Mouse (Mus musculus): Measurements from ENCODE around the gene Fbxl21. TPM values are rescaled to one million over a fixed set of nuclear protein-coding genes. Genes with fewer than 3 reads are reported as not detected.

The Fbxl21 gene
- polyA plus RNA-seq, 1 experiment from 2014 or later = 1.6 TPM

- Histone ChIP-seq H3K9me3 (replicated peaks; ENCODE audit: control insufficient read depth, low read length) (no peaks in the 10 kb centered on the region), H3K4me2 (ENCODE audit: low read depth, low read length) (no peak overlapping the region), H3K9ac (ENCODE audit: low read length) (no peak overlapping the region), H3K27ac (ENCODE audit: low read length) (no peak overlapping the region), H3K4me3 (replicated peaks; ENCODE audit: low read length) (no peak overlapping the region), H3K36me3 (ENCODE audit: control insufficient read depth, insufficient read depth, low read length) (no peaks in the 10 kb centered on the region), H3K4me1 (ENCODE audit: control insufficient read depth, insufficient read depth, low read length) (peaks cover 5% of the 10 kb centered on the region; the same call in 1 of the 2 replicates), H3K27me3 (ENCODE audit: control insufficient read depth, insufficient read depth, low read length) (no peaks in the 10 kb centered on the region)
- 67% methylated on average over 12 of the region's 12 CpGs for WGBS
- ATAC-seq (ENCODE audit: insufficient read depth, low FRiP score) = no peak
Measured at GRCm38 (mm10) chr13:56526871-56527270, 4.6 kb downstream of the Fbxl21 start.

DNA sequence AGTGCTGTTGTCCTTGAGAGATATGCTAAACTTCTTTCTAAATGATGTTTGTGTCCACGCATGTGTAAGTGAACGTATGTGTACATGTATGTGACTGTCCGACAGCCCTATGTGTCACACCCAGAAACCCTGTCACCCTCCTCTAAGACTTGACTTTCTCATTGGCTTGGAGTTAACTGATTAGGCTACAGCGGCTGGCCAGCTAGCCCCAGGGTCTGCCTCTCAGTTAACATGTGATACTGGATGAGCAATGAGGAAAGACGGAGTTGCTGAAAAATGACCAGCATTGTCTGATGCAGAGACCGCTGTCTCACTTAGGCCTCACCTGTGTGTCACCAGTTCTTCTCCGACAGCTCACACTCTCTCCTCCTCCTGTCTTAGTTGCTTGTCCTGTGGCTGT, 5.6 kb downstream of the Fbxl21 start:
- no peak overlapping the region for H3K4me2 ChIP-seq (ENCODE audit: low read depth, low read length)
- 92% methylated on average over 7 of the region's 7 CpGs for WGBS
- H3K27ac ChIP-seq (ENCODE audit: low read length) = no peak overlapping the region
- H3K4me3 ChIP-seq (replicated peaks; ENCODE audit: low read length) = no peak overlapping the region
- H3K27me3 ChIP-seq (ENCODE audit: control insufficient read depth, insufficient read depth, low read length) = no peaks in the 10 kb centered on the region
- H3K36me3 ChIP-seq (ENCODE audit: control insufficient read depth, insufficient read depth, low read length) = no peaks in the 10 kb centered on the region
- no peak overlapping the region for H3K9ac ChIP-seq (ENCODE audit: low read length)
- peaks cover under 1% of the 10 kb centered on the region; the same call in 1 of the 2 replicates for H3K4me1 ChIP-seq (ENCODE audit: control insufficient read depth, insufficient read depth, low read length)
- ATAC-seq (ENCODE audit: insufficient read depth, low FRiP score) = no peak
- H3K9me3 ChIP-seq (replicated peaks; ENCODE audit: control insufficient read depth, low read length) = no peaks in the 10 kb centered on the region

DNA sequence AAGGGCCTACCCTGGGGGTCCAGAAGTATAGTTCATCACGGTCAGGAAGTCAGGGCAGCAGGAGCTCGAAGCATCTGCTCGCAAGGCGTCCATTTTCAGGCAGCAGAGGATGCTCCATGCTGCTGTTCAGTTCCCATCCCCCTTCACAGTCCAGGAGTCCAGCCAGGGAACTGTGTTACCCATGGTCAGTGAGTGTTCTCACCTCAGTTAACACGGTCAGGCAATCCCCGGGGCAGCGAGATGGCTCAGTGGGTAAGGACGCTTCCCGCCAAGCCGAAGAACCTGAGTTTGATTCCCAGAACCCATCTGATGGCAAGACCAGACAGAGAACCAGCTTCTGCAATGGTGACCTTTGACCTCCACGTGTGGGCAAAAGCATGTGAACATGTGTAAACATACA, 6.0 kb downstream of the Fbxl21 start:
- Histone ChIP-seq H3K4me2 (ENCODE audit: low read depth, low read length) (no peak overlapping the region), H3K9me3 (replicated peaks; ENCODE audit: control insufficient read depth, low read length) (no peaks in the 10 kb centered on the region), H3K27ac (ENCODE audit: low read length) (no peak overlapping the region), H3K4me3 (replicated peaks; ENCODE audit: low read length) (no peak overlapping the region), H3K9ac (ENCODE audit: low read length) (no peak overlapping the region), H3K36me3 (ENCODE audit: control insufficient read depth, insufficient read depth, low read length) (no peaks in the 10 kb centered on the region), H3K4me1 (ENCODE audit: control insufficient read depth, insufficient read depth, low read length) (no peaks in the 10 kb centered on the region), H3K27me3 (ENCODE audit: control insufficient read depth, insufficient read depth, low read length) (no peaks in the 10 kb centered on the region)
- ATAC-seq (ENCODE audit: insufficient read depth, low FRiP score) = no peak
- 86% methylated on average over 11 of the region's 11 CpGs for WGBS

DNA sequence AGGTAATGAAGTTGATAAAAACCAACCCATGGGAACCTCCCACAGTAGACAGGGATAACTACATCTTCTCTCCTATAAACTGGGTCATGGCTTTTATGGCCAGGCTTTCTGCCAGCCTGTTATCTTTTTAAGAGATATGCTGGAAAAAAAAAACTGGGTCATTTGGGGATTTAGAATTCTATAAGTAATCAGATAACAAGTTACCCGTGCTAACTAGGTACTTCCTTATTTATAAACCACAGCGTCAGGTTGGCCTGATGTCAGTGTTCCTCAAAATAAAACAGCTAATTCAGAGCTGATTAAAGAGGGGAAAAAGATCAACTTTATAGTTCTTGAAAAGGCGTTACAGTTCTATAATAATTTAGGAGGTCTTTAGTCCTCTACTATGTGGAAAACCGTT, 6.8 kb downstream of the Fbxl21 start:
- 69% methylated on average over 4 of the region's 4 CpGs for WGBS
- no peak overlapping the region for H3K27ac ChIP-seq (ENCODE audit: low read length)
- no peaks in the 10 kb centered on the region for H3K36me3 ChIP-seq (ENCODE audit: control insufficient read depth, insufficient read depth, low read length)
- H3K9me3 ChIP-seq (replicated peaks; ENCODE audit: control insufficient read depth, low read length) = no peaks in the 10 kb centered on the region
- H3K4me1 ChIP-seq (ENCODE audit: control insufficient read depth, insufficient read depth, low read length) = no peaks in the 10 kb centered on the region
- H3K9ac ChIP-seq (ENCODE audit: low read length) = no peak overlapping the region
- H3K27me3 ChIP-seq (ENCODE audit: control insufficient read depth, insufficient read depth, low read length) = no peaks in the 10 kb centered on the region
- no peak overlapping the region for H3K4me3 ChIP-seq (replicated peaks; ENCODE audit: low read length)
- ATAC-seq (ENCODE audit: insufficient read depth, low FRiP score) = no peak
- H3K4me2 ChIP-seq (ENCODE audit: low read depth, low read length) = no peak overlapping the region

DNA sequence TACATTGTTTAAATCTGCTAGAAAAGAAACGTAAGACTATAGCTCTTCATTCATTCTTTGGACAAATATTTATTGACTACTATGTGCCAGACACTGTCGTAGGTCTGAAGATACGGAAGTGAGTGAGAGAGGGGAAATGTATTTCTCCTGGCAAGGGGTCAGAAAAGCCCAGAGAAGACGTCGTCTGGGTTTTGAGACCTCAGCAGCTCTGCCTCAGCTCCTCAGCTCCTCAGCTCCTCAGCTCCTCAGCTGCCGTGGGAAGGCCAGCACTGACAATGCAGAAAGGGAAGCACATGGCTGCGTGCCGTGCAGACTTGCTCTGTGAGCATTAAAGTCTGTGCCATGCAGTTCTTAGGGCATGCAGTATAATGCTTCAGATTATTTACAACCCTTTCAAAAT, 7.4 kb downstream of the Fbxl21 start:
- no peaks in the 10 kb centered on the region for H3K9me3 ChIP-seq (replicated peaks; ENCODE audit: control insufficient read depth, low read length)
- 44% methylated on average over 8 of the region's 8 CpGs for WGBS
- H3K9ac ChIP-seq (ENCODE audit: low read length) = no peak overlapping the region
- no peaks in the 10 kb centered on the region for H3K36me3 ChIP-seq (ENCODE audit: control insufficient read depth, insufficient read depth, low read length)
- ATAC-seq (ENCODE audit: insufficient read depth, low FRiP score) = no peak
- H3K4me3 ChIP-seq (replicated peaks; ENCODE audit: low read length) = no peak overlapping the region
- H3K27me3 ChIP-seq (ENCODE audit: control insufficient read depth, insufficient read depth, low read length) = no peaks in the 10 kb centered on the region
- H3K27ac ChIP-seq (ENCODE audit: low read length) = no peak overlapping the region
- no peaks in the 10 kb centered on the region for H3K4me1 ChIP-seq (ENCODE audit: control insufficient read depth, insufficient read depth, low read length)
- no peak overlapping the region for H3K4me2 ChIP-seq (ENCODE audit: low read depth, low read length)

DNA sequence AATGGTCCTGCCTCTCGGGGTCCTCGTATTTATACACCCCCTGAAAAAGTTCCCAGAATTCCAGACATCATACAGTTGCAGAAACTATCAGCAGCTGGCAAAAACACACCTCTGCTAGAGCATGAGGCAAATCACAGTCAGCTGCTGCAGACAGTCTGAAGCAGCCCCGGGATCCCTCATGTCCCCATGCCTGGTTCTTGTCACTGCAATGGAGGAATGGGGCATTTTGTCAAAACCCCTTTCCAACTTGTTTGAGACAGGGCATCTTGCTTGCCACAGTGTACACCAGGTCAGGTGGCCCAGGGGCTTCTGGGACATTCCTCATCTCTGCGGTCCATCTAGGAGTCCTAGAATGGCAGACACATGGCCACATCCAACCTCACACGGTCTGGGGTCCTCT, 12.7 kb downstream of the Fbxl21 start:
- Histone ChIP-seq H3K9me3 (replicated peaks; ENCODE audit: control insufficient read depth, low read length) (no peaks in the 10 kb centered on the region), H3K9ac (ENCODE audit: low read length) (no peak overlapping the region), H3K27me3 (ENCODE audit: control insufficient read depth, insufficient read depth, low read length) (no peaks in the 10 kb centered on the region), H3K4me1 (ENCODE audit: control insufficient read depth, insufficient read depth, low read length) (no peaks in the 10 kb centered on the region), H3K27ac (ENCODE audit: low read length) (no peak overlapping the region), H3K4me2 (ENCODE audit: low read depth, low read length) (no peak overlapping the region), H3K4me3 (replicated peaks; ENCODE audit: low read length) (no peak overlapping the region), H3K36me3 (ENCODE audit: control insufficient read depth, insufficient read depth, low read length) (no peaks in the 10 kb centered on the region)
- WGBS = 84% methylated on average over 5 of the region's 5 CpGs
- ATAC-seq (ENCODE audit: insufficient read depth, low FRiP score) = no peak

DNA sequence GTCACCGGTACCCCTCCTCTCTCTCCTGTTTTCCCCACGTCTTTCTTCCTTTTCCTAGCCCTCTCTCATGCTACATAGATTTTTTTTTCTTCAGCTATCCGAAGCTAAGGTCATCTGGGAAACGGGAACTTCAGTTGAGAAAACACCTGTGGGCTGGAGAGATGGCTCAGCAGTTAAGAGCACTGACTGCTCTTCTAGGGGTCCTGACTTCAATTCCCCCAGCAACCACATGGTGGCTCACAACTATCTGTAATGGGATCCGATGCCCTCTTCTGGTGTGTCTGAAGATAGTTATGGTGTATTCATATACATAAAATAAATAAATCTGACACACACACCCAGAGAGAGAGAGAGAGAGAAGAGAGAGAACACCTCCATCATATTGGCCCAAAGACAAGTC, 13.3 kb downstream of the Fbxl21 start:
- H3K9ac ChIP-seq (ENCODE audit: low read length) = no peak overlapping the region
- 67% methylated on average over 5 of the region's 5 CpGs for WGBS
- no peak for ATAC-seq (ENCODE audit: insufficient read depth, low FRiP score)
- no peak overlapping the region for H3K27ac ChIP-seq (ENCODE audit: low read length)
- H3K4me2 ChIP-seq (ENCODE audit: low read depth, low read length) = no peak overlapping the region
- H3K4me3 ChIP-seq (replicated peaks; ENCODE audit: low read length) = no peak overlapping the region
- H3K4me1 ChIP-seq (ENCODE audit: control insufficient read depth, insufficient read depth, low read length) = no peaks in the 10 kb centered on the region
- H3K9me3 ChIP-seq (replicated peaks; ENCODE audit: control insufficient read depth, low read length) = no peaks in the 10 kb centered on the region
- no peaks in the 10 kb centered on the region for H3K36me3 ChIP-seq (ENCODE audit: control insufficient read depth, insufficient read depth, low read length)
- no peaks in the 10 kb centered on the region for H3K27me3 ChIP-seq (ENCODE audit: control insufficient read depth, insufficient read depth, low read length)

DNA sequence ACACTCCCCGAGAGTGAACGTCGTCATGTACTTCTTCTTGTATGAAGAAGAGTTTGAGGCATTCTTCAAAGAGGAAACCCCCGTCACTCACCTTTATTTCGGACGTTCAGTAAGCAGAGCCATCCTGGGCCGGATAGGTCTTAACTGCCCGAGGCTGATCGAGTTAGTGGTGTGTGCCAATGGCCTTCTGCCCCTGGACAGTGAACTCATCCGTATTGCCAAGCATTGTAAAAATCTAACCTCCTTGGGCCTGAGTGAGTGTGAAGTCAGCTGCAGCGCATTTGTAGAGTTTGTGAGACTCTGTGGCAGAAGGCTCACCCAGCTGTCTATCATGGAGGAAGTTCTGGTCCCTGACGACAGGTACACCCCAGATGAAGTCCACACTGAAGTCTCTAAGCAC, 14.8 kb downstream of the Fbxl21 start:
- Histone ChIP-seq H3K4me1 (ENCODE audit: control insufficient read depth, insufficient read depth, low read length) (no peaks in the 10 kb centered on the region), H3K36me3 (ENCODE audit: control insufficient read depth, insufficient read depth, low read length) (no peaks in the 10 kb centered on the region), H3K4me2 (ENCODE audit: low read depth, low read length) (no peak overlapping the region), H3K4me3 (replicated peaks; ENCODE audit: low read length) (no peak overlapping the region), H3K9ac (ENCODE audit: low read length) (no peak overlapping the region), H3K27me3 (ENCODE audit: control insufficient read depth, insufficient read depth, low read length) (no peaks in the 10 kb centered on the region), H3K9me3 (replicated peaks; ENCODE audit: control insufficient read depth, low read length) (no peaks in the 10 kb centered on the region), H3K27ac (ENCODE audit: low read length) (no peak overlapping the region)
- ATAC-seq (ENCODE audit: insufficient read depth, low FRiP score) = no peak
- WGBS = 86% methylated on average over 12 of the region's 12 CpGs

- H3K4me2 ChIP-seq (ENCODE audit: low read depth, low read length) = no peak overlapping the region
- WGBS = 90% methylated on average over 4 of the region's 4 CpGs
Measured at GRCm38 (mm10) chr13:56539846-56540245, 17.6 kb downstream of the Fbxl21 start.

DNA sequence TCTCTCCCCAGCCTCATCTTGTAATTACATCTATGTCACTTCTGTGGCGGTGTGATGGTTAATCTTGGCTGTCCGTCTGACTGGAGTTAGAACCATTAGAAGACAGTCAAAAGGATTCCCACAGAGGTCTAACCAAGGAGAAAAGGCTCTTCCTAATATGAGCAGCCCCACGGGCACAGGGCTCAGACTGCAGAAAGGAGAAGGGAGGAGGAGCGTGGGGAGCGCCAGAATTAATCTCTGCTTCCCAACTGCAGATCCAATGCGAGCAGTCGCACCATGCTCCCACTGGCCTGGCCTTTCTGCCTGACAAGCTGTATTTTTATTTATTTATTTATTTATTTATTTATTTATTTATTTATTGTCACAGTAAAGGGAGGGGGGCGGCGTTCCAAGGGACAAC, 21.5 kb downstream of the Fbxl21 start:
- no peaks in the 10 kb centered on the region for H3K9me3 ChIP-seq (replicated peaks; ENCODE audit: control insufficient read depth, low read length)
- H3K27ac ChIP-seq (ENCODE audit: low read length) = no peak overlapping the region
- no peaks in the 10 kb centered on the region for H3K4me1 ChIP-seq (ENCODE audit: control insufficient read depth, insufficient read depth, low read length)
- H3K4me2 ChIP-seq (ENCODE audit: low read depth, low read length) = no peak overlapping the region
- H3K36me3 ChIP-seq (ENCODE audit: control insufficient read depth, insufficient read depth, low read length) = no peaks in the 10 kb centered on the region
- WGBS = 79% methylated on average over 9 of the region's 9 CpGs
- no peak for ATAC-seq (ENCODE audit: insufficient read depth, low FRiP score)
- no peak overlapping the region for H3K4me3 ChIP-seq (replicated peaks; ENCODE audit: low read length)
- no peak overlapping the region for H3K9ac ChIP-seq (ENCODE audit: low read length)
- no peaks in the 10 kb centered on the region for H3K27me3 ChIP-seq (ENCODE audit: control insufficient read depth, insufficient read depth, low read length)

More at GRCm38 (mm10) chr13:56539846-56540245, 17.6 kb downstream of the Fbxl21 start:
- Histone ChIP-seq H3K4me3 (replicated peaks; ENCODE audit: low read length) (no peak overlapping the region), H3K27ac (ENCODE audit: low read length) (no peak overlapping the region), H3K9me3 (replicated peaks; ENCODE audit: control insufficient read depth, low read length) (no peaks in the 10 kb centered on the region), H3K4me1 (ENCODE audit: control insufficient read depth, insufficient read depth, low read length) (no peaks in the 10 kb centered on the region), H3K27me3 (ENCODE audit: control insufficient read depth, insufficient read depth, low read length) (no peaks in the 10 kb centered on the region), H3K9ac (ENCODE audit: low read length) (no peak overlapping the region), H3K36me3 (ENCODE audit: control insufficient read depth, insufficient read depth, low read length) (no peaks in the 10 kb centered on the region)
- no peak for ATAC-seq (ENCODE audit: insufficient read depth, low FRiP score)
